Mouse (Mus musculus) NIH3T3 (cell line): ENCODE data around the gene Hs3st2.

Experiments used
- DNase-seq: peaks from one replicate; pipeline ENCODE4 v3.0.0-alpha.2; 2012; ENCODE audit warnings: low read depth

Hs3st2 gene

DNA sequence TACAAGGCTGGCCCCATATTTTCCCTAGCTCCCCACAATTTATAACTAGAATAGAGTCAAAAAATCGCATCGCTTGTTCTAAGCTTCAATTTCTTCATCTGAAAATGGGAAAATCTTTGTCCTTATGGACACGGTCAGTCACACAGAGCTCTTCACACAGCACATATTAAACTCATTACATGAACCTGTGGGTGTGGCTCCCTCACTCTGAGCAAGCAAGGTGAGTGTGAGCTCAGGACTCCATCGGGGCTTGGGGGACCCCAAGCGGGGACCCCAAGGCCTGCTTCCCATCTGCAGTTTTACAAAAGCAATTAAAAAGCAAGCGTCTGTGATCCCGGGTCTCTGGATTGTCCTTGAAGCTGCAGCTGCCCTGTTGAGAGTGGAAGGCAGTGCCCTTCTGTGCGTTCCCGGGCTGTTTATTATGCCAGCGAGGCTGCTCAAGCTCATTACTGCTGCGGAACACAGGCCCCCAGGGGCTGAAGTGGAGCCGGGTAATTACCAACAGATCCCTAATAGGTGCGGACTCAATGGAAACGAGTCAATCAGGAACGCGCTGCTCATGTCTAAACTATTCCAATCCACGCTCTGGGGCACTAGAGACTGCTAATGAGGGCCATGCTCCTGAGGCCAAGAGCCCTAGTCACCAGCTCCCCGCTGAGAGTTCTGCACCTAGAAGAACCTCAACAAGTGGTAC lies 157.8 kb downstream of the Hs3st2 start:
- DNase-seq, result no peak
